Mouse (Mus musculus) kidney, postnatal 0 days (tissue): ENCODE measurements around the gene Slc4a1ap. TPM values are rescaled to one million over a fixed set of nuclear protein-coding genes. Genes with fewer than 3 reads are reported as not detected.

Source experiments
- ATAC-seq: fragments of 200-750 bp; cut with Nextera tagmentation; replicated peaks from 2 replicates; pipeline ENCODE4 v1.8.0; 2017; ENCODE audit warnings: low read depth, moderate number of reproducible peaks, moderate TSS enrichment, moderate library complexity; ENCODE audit not compliant: low FRiP score
- DNase-seq: peaks from one replicate; pipeline ENCODE4 v3.0.0-alpha.2; 2016; ENCODE audit warnings: low spot score
- H3K27ac ChIP-seq: fragments of 300-500 bp; sonication (generic); 2 replicates; pipeline ENCODE4 v1.5.1; 2014; ENCODE audit warnings: mild to moderate bottlenecking
- H3K27me3 ChIP-seq: fragments of 300-500 bp; sonication (generic); 2 replicates; pipeline ENCODE4 v1.6.1; 2014; ENCODE audit warnings: low read length, mixed read lengths; ENCODE audit not compliant: insufficient read depth
- H3K36me3 ChIP-seq: fragments of 300-500 bp; sonication (generic); 2 replicates; pipeline ENCODE4 v1.6.1; 2014; ENCODE audit warnings: low read length, mixed read lengths; ENCODE audit not compliant: insufficient read depth
- H3K4me1 ChIP-seq: fragments of 300-500 bp; sonication (generic); replicated peaks from 2 replicates; pipeline ENCODE4 v1.6.1; 2014; ENCODE audit warnings: antibody characterized with exemption, low read length, mixed read lengths; ENCODE audit not compliant: insufficient read depth
- H3K4me2 ChIP-seq: fragments of 300-500 bp; sonication (generic); 2 replicates; pipeline ENCODE4 v1.6.1; 2014; ENCODE audit warnings: mild to moderate bottlenecking, low read length, moderate library complexity, mixed read lengths
- H3K4me3 ChIP-seq: fragments of 300-500 bp; sonication (generic); replicated peaks from 2 replicates; pipeline ENCODE4 v1.5.1; 2014; ENCODE audit warnings: low read depth, low read length
- H3K9ac ChIP-seq: fragments of 300-500 bp; sonication (generic); 2 replicates; pipeline ENCODE4 v1.6.1; 2014; ENCODE audit warnings: low read depth, low read length
- H3K9me3 ChIP-seq: fragments of 300-500 bp; sonication (generic); replicated peaks from 2 replicates; pipeline ENCODE4 v1.6.1; 2016; ENCODE audit warnings: low read length, inconsistent platforms, mixed read lengths
- CTCF ChIP-seq: IDR thresholded peaks from 2 replicates; pipeline ENCODE4 v1.5.1; 2016; ENCODE audit warnings: antibody characterized with exemption, low read depth, mild to moderate bottlenecking, moderate library complexity
- WGBS: fragments of 180-500 bp; shearing (Covaris S2); extraction: QIAGEN DNeasy Blood & Tissue Kit; methylation state at CpG from one replicate; pipeline ENCODE4 v1.1.7; 2014; 5-methylcytosine and 5-hydroxymethylcytosine counted together
- polyA plus RNA-seq: library from polyadenylated mRNA; unstranded; fragments of >200 nt; fragmentation: Nextera tagmentation; extraction: Ambion mirVana; gene quantifications from 2 replicates; pipeline ENCODE4 v1.2.1, GENCODE M21; 2015

Slc4a1ap gene
- polyA plus RNA-seq, 1 experiment from 2014 or later, result 18.6 TPM

- no peak overlapping the region for H3K9ac ChIP-seq
- H3K36me3 ChIP-seq, result 0 out of 2 replicates have a peak, but pooled peaks cover 8% of the 10 kb centered on the region
- WGBS, result 25% methylated on average over 7 of the region's 7 CpGs
- no peak overlapping the region for H3K4me3 ChIP-seq
- no peaks in the 10 kb centered on the region for H3K9me3 ChIP-seq
- no peak overlapping the region for H3K4me2 ChIP-seq
- H3K27me3 ChIP-seq, result no peaks in the 10 kb centered on the region
- DNase-seq (no peak), ATAC-seq (no peak)
- no peak; the same call in 1 of the 2 replicates for TF ChIP-seq CTCF
- 0 out of 2 replicates have a peak, but pooled peaks cover 3% of the 10 kb centered on the region for H3K4me1 ChIP-seq
- no peak overlapping the region for H3K27ac ChIP-seq
Observed at GRCm38 (mm10) chr5:31563905-31564304, 37.1 kb downstream of the Slc4a1ap start.

GRCm38 (mm10) chr5:31564976-31565375, 38.2 kb downstream of the Slc4a1ap start:
- no peak for ATAC-seq

GRCm38 (mm10) chr5:31566026-31566425, 39.2 kb downstream of the Slc4a1ap start:
- Histone ChIP-seq H3K9ac (no peak overlapping the region), H3K4me3 (no peak overlapping the region), H3K4me1 (peaks cover 8% of the 10 kb centered on the region; the same call in 1 of the 2 replicates), H3K27me3 (no peaks in the 10 kb centered on the region), H3K27ac (no peak overlapping the region), H3K36me3 (0 out of 2 replicates have a peak, but pooled peaks cover 8% of the 10 kb centered on the region), H3K9me3 (no peaks in the 10 kb centered on the region), H3K4me2 (no peak overlapping the region)
- WGBS, result 66% methylated on average over 7 of the region's 7 CpGs
- ATAC-seq (no peak), DNase-seq (no peak)
- no peak for TF ChIP-seq CTCF

More at GRCm38 (mm10) chr5:31564976-31565375, 38.2 kb downstream of the Slc4a1ap start:
- H3K9me3 ChIP-seq, result no peaks in the 10 kb centered on the region
- WGBS, result 77% methylated on average over 4 of the region's 4 CpGs
- H3K4me1 ChIP-seq, result 0 out of 2 replicates have a peak, but pooled peaks cover 3% of the 10 kb centered on the region
- TF ChIP-seq CTCF, result no peak
- DNase-seq, result no peak
- H3K36me3 ChIP-seq, result 0 out of 2 replicates have a peak, but pooled peaks cover 8% of the 10 kb centered on the region
- H3K27me3 ChIP-seq, result no peaks in the 10 kb centered on the region
- H3K4me3 ChIP-seq, result no peak overlapping the region
- H3K27ac ChIP-seq, result 0 out of 2 replicates have a peak overlapping the region, but pooled peaks have one; percentile 8
- H3K4me2 ChIP-seq, result no peak overlapping the region
- H3K9ac ChIP-seq, result no peak overlapping the region

- Histone ChIP-seq H3K36me3 (0 out of 2 replicates have a peak, but pooled peaks cover 8% of the 10 kb centered on the region), H3K27ac (no peak overlapping the region; the same call in 1 of the 2 replicates), H3K4me2 (no peak overlapping the region), H3K9ac (no peak overlapping the region), H3K4me3 (no peak overlapping the region), H3K27me3 (no peaks in the 10 kb centered on the region), H3K4me1 (peaks cover 12% of the 10 kb centered on the region; the same call in 1 of the 2 replicates), H3K9me3 (no peaks in the 10 kb centered on the region)
- TF ChIP-seq CTCF, result no peak
- 56% methylated on average over 3 of the region's 3 CpGs for WGBS
- ATAC-seq, result no peak
- no peak for DNase-seq
Observed at GRCm38 (mm10) chr5:31566457-31566856, 39.7 kb downstream of the Slc4a1ap start.

- Histone ChIP-seq H3K4me3 (no peak overlapping the region), H3K4me1 (peaks cover 15% of the 10 kb centered on the region; the same call in 1 of the 2 replicates), H3K36me3 (no peaks in the 10 kb centered on the region), H3K27me3 (no peaks in the 10 kb centered on the region), H3K9ac (no peak overlapping the region), H3K27ac (no peak overlapping the region), H3K4me2 (no peak overlapping the region), H3K9me3 (no peaks in the 10 kb centered on the region)
- DNase-seq, result no peak
- no peak for ATAC-seq
- 63% methylated on average over 5 of the region's 5 CpGs for WGBS
- TF ChIP-seq CTCF, result no peak
Observed at GRCm38 (mm10) chr5:31567951-31568657, 41.3 kb downstream of the Slc4a1ap start.

- ATAC-seq, result 0 out of 2 replicates have a peak, but pooled peaks have one; percentile 42
- peak overlapping the region; percentile 49 for H3K9ac ChIP-seq
- TF ChIP-seq CTCF, result no peak
- no peak overlapping the region for H3K4me3 ChIP-seq
- WGBS, result 8% methylated on average over 20 of the region's 20 CpGs
- DNase-seq, result peak; percentile 62
- H3K27me3 ChIP-seq, result no peaks in the 10 kb centered on the region
- H3K36me3 ChIP-seq, result no peaks in the 10 kb centered on the region
- peaks cover 11% of the 10 kb centered on the region; the same call in 1 of the 2 replicates for H3K4me1 ChIP-seq
- peak overlapping the region; percentile 37 for H3K4me2 ChIP-seq
- H3K27ac ChIP-seq, result peak overlapping the region; percentile 77
- no peaks in the 10 kb centered on the region for H3K9me3 ChIP-seq
Observed at GRCm38 (mm10) chr5:31571023-31571608, 44.3 kb downstream of the Slc4a1ap start.
